Mouse (Mus musculus): ENCODE measurements around the gene Trpv4.

Gene Trpv4

DNA sequence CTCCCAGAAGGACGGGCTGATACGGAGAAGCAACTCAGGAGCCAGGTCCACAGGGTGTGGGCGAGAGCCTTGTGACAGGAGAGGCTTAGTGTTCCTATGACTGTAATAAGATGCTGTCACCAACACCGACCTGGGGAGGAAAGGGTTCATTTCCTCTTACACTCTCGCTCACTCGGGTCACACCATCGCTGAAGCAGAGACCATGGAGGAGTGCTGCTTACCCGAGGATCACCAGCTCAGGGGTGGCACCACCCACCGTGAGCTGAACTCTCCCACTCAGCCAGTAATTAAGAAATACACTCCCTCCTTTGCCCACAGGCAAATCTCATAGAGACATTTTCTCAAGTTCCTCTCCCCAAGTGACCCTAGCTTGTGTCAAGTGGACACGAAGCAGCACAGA lies 69.8 kb downstream of the Trpv4 start:
- no peak for DNase-seq

DNA sequence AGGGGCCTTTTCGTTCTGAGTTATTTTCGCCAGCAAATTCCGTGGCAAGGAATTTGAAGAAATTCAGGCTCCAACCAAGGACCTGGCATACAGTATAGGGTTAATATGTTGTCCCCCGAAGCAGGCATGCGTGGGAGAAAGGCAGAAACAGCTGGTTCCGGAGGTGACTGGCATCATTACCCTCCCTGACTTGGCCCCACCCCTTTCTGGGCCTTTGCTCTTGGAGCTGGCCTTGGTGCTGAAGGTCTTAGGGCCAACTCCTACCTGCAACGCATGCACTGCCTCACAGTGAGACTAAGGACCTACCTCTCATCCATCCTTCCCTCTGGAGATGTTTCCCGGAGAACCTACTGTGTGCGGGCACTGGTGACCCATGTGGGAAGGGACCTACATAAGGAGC lies 70.3 kb downstream of the Trpv4 start:
- peak; percentile 83 for DNase-seq

DNA sequence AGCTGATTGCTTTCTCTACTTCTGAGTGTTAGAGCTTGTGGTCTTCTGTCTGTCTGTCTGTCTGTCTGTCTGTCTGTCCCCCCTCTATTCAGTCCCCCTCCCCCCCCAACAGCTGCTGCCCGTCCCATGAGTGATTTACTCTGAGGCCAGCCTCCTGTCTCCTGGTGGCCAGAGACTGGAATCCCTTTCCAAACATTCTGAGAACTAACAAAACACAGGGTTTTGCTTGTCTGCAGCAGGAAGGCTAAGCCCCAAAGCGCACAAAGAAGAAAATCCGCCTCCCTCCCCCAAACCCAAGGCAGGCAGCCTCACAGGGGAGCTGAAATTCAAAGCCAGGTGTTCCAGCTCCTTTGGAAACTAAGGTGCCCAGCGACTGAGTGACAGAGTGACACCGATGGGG lies 72.5 kb downstream of the Trpv4 start:
- DNase-seq, result no peak

DNA sequence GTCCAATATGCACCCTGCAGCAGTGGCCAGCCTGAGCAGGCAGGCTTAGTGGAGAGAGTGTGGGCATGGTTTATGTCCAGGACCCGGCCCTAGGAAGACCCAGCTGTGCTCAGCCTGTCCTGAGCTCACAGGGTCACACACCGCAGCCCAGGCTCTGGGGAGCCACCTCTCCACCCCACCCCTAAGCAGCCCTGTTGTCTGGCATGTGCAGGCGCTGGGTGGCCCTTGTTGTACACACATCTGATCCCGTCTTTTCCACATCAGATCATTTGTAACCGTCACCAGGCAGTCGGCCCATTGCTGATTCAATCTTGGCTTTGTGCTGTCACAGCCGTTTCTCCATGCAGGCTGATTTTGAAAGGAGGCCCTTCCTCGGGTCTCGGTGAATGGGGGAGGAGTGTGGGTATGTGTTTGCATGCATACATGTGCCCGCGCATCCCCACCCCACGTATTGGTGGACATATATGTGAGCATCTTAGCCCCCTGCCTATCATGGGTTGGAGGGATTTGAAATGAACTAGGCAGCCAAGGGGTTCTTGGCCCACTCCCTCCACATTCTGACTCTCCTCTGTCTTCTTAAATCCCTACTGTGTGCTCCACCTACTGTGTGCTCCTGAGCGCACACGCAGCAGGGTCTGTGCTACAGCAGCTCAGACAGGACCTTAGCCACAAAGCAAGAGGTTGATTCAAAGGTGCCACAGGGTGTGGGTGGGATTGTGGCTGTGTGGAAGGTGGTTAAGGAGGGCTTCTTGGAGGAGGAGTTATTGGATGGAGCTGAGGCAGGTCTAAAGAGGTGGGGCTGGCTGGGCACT lies 73.7 kb downstream of the Trpv4 start:
- DNase-seq, result no peak

DNA sequence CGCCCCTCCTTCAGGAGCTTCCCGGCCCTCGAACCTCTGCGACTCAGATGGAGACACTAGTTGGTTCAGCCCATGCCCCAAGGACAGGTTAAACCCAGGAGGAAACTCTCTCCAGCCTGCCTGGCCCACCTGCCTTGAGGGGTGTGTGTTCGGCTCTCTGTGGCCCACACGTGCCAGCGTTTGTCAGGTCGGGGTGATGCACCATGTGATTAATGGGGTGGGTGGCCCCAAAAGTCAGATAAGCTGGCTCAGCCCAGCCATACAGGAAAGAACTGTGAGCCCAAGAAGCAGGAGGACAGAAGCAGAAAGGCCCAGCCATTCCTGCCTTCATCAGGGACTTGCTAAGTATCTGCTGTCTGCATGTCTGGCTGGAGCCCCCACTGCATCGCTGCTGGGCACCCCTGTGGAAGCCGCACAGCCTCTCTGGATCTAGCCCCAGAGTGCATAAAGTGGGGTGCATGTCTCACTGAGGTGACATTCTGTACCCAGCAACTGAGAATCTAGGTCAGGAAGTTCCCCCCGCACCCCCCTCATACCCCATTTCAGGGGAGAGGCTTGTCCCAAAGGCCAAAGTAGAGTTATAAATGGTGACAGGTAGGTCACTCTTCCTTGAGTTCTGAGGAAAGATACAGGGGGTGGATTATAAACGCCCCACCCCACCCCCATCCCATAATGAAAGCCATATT lies 74.6 kb downstream of the Trpv4 start:
- DNase-seq, result no peak

DNA sequence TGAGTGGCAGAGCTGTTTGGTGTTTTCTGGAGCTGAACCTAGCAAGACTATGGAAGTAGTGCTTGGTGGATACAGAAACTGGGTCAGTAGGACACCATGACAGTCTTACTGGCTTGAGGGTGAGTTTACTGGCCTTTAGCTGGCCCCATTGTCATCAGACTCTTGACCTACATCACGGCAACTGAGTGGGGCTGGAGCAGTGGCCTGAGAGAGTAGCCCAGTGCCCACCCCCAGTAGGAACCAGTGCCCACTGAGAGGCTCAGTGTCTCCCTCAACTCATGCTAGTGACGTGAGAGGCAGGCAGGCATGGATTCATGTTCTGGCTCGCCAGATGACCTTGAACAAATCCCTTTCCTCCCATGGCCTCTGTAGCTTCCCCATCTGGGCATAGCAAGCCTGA lies 75.2 kb downstream of the Trpv4 start:
- no peak for DNase-seq

DNA sequence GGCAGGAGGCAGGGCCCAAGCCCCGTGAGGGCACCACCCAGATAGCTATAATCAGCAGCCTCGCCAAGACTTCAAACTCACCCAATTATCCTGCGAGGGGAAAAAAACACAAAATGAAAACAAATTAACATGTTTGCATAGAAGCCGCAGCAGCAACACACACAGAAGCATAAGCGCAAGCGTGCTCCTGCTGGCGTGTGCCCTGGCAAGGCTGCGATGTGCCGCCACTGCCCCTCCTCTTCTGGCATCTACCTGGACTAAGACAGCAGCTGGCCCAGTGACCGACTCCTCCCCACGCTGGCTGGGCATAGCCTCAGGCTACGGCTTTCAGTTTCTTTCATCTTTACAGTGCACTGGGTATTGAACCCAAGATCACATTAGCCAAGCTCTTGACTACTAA lies 76.7 kb downstream of the Trpv4 start:
- DNase-seq, result no peak

DNA sequence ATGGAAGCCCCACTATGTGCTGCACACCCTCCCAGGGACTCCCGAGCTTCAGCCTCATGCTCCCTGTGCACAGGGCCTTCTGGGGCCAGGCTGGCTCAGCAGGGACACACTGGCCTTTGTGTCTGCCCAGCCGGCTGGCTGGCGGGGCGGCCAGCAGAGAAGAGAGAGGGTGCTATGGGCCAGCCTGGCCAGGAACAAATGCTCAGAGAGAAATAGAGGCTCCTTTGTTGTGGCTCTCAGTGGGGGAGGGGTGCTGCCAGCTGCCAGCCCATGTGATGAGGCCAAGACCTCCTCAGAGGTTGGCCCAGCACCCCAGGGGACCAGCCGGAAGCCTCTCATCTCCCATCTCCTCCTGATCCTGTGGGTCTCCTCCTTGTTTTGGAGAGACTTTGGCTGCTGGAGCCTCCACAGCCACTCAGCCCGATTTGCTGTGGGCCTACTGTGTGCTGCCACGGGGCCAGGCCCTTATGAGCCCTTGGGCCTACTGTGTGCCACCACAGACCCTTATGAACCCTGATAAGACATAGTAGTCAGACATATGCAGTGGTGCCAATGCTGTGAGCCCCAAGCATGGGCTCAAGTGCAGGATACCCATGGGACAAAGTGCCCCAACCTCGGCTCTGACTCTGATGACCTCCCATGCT lies 78.4 kb downstream of the Trpv4 start:
- no peak for DNase-seq

DNA sequence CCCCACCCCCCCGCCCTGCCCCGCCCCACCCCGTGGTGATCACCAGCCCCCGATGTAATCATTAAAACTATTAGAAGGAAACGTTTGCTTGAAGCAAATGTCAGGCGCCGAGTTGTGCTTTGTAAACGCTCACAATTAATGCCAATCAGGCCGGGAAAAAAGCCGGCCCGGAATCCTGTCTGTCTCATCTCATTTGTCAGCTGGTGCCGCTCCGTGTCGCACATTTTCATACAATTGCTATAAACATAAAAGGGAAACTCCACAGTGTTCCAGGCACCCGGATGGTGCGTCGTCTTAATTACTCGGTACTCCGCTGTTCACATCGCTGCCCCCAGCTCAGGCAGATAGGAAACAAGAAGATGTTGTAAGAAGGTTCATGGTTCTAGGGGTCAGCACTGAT lies 79.9 kb downstream of the Trpv4 start:
- no peak for DNase-seq

DNA sequence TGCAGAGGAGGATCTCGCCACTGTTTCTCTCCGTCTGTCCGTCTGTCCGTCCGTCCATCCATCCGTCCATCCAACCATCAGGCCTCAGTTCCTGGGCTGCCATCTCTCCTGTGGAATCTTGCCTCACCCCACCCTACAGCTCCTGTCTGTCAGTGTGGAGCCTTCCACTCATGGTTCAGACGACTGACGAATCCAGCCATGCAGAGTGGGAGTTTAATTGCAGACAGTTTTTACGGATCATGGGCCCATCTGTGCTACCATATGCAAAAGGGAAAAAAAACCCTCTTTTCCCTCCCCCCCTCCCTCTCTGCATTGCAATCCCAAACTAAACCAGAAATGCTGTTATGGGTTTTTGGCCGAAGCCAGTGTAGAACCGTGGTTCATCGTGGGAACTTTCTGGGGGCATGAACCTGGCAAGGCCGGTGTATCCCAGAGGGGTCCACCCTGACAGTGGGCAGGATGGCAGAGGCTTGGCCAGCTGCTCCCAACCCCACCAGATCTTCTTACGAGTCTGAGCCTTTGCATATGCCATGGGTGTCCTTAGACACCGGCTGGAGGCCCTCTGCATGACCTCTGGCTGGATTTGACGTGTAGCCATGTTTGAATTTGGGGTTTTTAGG lies 82.1 kb downstream of the Trpv4 start:
- no peak for DNase-seq

DNA sequence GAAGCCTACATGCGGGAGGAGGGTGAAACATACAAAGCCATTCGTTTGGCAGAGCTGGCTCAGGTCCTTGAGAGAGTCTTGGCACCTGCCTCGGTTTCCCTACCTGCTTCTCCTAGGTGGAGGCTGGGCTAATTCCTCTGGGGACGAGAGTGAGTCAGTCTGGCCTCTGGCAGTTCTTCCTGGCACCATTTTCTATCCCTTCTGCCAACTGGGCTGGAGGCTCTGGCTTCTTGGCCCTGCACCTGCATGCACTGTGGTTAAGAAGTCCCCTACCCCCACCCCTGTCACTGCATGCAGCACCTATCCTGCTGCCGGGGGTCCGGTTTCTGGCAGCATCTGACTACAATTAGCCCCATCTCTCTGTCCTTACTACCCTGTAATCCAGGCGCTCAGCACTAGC lies 82.7 kb downstream of the Trpv4 start:
- DNase-seq, result no peak

DNA sequence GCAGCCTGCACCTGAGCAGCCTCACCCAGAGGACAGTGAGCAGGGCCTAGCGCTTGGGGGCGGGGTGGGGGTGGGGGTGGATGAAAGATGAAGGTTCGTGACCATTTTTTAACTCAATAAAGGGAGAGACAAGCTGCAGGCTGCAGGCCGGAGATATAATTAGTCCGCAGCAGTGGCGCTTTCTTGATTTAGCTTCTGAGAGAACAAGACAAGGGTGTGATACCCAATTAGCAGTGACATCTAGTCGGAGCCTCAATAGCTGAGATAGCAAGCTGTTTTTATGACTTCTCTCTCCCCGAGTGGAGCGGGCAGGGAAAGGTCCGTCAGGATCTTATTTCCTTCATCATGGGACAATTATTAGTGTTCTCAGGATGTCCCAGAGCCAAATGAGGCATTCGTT lies 83.2 kb downstream of the Trpv4 start:
- no peak for DNase-seq

DNA sequence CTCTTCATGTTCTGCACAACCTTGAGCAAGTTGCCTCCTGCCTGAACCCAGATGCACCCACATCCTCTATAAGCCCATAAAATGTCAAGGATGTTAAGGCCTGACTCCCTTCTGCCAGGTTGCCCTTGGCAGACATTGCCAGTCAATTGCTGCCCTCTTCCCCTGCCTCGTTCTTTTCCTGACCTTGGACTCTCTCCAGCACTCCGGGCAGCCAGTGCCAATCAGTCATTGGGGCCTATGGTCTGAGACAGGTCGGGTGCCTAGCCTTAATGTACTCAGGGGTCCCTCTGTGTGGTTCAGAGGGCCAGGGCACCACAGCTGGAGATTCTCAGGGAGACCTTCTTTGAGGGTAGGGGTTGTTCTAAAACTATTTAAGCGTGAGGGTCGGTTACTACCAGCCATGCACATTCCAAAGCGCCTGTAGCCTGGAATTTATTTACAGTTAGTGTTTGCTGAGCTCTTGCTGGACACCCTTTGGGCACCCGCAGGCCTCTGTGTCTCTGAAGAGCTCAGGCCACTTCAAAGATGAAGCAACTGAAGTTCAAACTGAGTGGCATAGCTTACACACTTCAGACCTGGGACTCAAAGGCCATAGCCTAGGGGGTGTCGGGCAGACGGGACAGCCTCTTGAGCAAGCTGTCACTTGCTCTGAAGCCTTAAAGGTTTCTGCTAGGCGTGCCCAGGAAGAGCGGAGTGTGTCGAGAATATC lies 84.1 kb downstream of the Trpv4 start:
- peak; percentile 62 for DNase-seq

DNA sequence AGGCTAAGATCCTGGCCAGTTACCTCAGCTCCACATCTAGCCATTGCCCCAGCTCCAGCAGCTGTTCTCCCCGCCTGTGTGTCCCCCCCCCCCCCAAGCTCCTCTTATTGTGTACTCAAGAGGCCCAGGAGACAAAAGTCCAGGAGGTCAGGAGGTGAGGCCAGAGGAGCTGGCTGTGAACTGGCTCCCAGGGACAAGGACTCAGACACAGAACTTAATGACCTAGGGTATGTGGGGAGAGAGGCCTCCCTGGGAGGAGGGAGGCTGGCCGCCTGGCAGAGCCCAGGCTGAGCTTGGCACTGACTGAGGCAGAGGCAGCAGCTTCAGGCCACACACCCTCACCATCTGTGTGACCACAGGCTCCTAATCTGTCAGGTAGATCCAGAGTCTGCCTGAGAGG lies 85.2 kb downstream of the Trpv4 start:
- DNase-seq, result peak; percentile 67

All from kidney, adult 11 months (tissue).